Mouse (Mus musculus) embryo, embryonic 9.5 days (tissue): ENCODE measurements around the gene Ppp1ca.
A peak's percentile ranks its signal among the peaks of the same experiment; 100 is the strongest.

Experiments
- DNase-seq: peaks from one replicate; pipeline ENCODE4 v3.0.0-alpha.2; 2017; ENCODE audit errors: extremely low spot score

Ppp1ca gene

DNA sequence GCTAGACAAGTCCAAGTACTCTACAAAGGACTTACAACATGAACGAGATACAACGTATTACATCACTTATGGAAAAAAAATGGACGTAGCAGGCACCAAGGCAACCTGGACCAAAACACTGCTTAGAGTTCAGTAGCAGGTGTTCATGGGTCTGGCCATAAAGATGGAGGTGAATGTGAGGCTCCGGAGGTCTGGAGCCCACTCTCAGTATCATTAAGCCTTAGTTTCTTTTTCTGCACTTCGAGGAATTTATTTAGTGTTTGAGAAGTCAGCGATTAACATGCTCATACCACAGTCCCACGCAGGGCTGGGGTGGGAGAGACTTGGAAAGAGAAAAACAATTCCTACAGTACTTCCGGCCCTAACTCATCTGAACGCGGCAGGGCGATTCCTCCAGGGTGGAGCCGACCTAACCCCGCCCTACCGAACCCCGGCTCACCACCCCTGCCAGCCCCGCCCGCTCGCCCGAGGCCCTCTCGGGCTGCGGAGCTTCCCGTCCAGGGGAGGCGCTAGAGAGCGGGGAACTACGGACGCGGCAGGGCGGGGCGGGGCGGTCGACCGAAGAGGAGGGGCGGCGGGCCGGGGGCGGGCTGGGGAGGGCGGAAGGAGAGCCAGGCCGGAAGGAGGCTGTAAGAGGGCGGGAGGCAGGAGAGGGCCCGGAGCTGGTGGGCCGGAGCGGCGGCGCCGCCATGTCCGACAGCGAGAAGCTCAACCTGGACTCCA lies at the start of gene Ppp1ca:
TSS of gene Ppp1ca (plus strand) at position 538 of the 723 bp plus-strand sequence.
- peak; percentile 98 for DNase-seq

DNA sequence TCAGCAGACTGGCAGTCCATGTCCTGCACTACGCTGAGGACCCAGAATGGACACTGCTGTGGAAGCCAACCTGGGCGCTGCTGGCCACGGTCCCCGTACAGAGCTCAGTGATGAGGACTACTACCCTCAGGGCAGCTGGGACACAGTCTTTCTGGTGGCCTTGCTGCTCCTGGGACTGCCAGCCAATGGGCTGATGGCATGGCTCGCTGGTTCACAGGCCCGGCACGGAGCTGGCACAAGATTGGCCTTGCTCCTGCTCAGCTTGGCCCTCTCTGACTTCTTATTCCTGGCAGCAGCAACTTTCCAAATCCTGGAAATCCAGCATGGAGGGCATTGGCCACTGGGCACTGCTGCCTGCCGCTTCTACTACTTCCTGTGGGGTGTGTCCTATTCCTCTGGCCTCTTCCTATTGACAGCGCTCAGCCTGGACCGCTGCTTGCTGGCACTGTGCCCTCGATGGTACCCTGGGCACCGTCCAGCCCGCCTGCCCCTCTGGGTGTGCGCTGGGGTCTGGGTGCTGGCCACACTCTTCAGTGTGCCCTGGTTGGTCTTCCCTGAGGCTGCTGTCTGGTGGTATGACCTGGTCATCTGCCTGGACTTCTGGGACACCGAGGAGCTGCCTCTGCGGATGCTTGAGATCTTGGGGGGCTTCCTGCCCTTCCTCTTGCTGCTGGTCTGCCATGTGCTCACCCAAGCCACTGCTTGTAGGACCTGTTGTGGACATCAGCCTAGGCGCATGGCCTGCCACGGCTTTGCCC lies 49.3 kb upstream of the Ppp1ca start:
- DNase-seq = no peak

DNA sequence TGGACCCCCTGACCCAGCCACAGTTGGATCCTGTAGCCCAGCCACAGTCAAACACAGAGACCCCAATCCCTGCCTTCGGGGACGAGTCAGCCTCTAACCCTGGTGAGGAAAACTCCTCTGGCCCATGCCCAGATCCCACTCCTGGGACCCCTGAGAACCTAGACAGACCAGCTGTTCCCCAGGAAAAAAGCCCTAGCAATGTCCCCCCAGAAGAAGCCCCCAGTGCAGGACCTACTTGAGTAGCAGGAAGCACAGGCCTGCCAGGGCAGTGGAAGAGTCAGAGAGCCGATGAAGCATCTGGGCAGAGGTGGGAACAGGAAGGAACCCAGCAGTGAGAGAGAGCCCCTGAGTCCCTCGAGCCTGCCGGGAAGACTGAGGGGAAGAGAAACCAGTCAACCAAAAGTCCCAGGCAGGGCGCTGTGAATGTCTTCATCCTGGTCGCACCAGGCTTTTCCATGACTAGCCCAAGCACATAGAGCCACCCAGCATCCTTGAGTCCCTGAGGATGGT lies 48.1 kb upstream of the Ppp1ca start, which contains the start of gene Cabp4:
TSS of gene Cabp4 (minus strand) at position 275 of the 510 bp plus-strand sequence.
- no peak for DNase-seq

DNA sequence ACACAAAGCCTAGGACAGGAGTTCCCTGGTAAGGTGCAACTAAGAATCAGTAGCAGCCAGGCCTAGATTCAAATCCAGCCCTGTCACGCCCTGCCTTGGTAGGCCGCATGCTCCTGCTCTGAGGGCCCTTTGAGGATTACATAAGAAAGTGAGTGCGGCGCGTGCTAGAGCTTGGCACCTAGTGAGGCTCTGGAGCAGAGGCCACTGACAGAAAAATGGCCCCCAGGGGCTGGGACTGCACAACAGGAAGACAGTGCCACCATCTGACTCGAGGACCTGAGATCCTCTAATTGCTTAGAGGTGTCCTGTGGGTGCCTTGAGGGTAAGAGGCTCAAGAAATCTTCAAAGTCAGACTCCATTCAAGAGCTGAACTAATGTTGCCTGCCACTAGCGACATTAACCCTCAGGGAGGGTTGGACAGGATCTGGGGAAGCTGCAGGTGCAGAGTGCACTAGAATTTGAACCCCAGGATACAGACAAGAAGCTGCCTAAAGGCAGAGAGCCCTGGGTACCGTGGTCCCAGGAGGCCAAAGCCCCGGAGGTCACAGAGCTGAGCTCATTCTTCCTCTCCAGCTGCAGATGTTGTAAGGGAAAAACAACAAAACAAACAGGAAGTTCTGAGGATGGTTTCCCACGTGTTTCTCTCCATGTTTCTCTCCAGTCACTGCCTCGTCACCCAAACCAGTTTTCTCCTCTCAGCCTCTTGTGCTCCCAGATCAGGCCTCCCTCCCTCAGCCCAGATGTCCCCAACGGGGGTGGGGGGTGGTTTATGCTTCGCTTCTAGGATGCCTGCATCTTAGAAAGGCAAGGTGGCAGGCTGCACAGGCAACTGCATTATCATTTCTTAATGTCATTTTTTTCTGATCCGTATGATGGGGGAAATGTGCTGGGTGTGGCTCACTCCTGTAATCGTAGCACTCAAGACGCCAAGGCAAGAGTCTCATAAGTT lies 47.0 kb upstream of the Ppp1ca start:
- no peak for DNase-seq

DNA sequence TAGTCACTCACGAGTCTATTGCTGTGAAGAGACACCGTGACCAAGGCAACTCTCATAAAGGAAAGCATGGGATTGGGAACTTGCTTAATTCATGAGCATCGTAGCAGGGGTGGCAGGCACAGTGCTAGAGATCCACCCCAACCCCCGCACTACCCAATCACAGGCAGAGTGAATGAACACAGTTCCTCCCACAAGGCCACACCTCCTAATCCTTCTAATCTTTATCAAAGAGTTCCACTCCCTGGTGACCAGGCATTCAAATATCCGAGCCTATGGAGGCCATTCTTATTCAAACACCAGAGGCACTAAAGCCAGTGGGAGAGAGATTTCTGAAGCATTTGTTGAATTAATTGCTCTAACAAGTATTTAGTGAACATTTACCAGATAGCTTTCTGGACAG lies 45.9 kb upstream of the Ppp1ca start:
- DNase-seq = no peak

DNA sequence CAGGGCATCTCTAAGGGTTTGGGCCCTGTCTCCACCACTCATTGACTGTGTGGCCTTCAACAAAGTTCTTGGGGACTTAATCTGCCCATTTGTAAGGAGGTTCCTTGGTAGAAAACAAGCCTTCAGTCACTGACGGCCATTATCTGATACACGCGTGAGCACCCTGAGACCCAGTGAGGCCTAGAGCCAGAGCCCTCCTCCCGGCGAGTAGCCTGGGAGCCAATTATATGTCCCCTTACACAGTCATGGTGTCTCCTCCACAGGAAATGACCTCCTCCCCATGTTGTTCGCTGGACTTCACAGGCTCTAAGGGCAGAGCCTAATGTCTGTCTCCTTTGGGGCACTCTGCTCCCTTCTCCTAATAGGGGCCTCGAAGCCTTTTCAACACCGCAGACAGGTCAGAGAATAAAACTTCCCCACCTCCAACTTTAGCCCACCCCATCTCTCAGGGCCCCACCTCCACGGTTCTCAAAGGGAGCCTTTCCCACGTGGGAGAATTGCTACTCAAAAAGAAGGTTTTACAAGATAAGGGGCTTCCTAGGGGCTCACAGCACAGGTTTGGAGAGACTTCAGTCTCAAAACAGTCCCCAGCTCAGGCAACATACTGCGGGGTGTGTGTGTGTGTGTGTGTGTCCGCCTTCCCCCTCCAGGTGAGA lies 45.4 kb upstream of the Ppp1ca start:
- no peak for DNase-seq

DNA sequence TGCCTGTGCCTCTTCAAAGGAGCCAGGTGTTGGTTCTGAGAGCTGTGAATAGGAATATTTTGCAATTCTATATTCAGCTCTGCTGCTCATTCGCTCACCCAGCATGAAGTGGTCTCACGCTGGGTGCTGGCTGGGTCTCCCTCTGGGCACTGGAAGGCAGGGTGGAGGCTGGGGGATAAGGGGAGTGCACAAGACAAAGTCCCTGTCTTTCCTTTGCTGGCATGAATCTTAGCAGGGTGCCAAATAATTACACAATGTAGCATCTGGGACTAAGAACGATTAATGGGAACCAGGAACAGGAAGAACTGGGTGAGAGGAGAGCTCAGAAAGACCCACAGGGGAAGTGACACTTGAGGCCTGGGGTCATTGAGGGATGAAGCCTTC lies 44.9 kb upstream of the Ppp1ca start:
- DNase-seq = no peak

DNA sequence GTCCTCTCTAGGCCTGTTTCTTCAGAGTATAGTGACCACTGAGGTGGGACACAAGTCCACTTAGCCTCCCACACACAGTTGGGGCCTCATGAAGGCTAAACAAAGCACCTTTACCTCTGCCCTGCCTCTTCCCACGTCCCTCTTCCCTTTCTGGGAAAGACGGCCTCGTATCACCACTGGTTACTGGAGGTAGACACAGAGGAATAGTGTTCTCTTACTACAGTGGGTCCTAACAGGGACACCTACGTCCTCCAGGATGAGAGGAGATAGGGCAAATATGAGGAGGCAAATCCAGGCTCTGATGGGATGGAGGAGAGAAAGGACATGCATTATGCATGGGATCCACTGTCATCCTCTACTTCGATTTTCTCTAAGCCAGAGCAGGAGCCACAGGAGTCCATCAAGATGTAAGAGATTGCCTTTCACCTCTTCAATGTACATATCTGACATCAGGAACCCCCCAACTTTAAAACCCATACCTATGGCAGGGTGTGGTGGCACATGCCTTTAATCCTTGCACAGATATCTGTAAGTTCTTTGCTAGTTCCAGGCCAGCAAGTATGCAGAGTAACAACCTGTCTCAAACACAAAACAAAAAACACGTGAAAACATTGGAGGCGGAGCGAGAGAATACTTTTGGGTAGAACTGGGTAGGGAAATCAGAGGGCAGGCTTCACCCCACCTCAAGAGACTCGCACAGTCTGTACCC lies 43.9 kb upstream of the Ppp1ca start:
- no peak for DNase-seq

DNA sequence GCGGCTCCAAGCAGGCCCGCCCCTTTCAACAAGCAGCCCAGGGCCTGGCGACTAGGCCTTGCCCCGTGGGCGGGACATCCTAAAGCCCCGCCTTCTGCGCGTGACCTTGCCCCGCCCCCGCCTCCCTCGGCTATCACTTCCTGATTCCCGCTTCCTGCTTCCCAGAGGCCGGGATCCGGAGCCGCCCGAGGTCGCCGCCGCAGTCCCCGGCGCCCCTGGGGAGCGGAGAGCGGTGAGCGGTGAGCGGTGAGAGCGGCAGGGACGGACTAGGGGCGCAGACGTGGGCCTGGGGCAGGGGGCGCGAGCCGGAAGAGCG lies 43.4 kb upstream of the Ppp1ca start, which contains the start of gene Coro1b:
TSS of gene Coro1b (plus strand) at position 129 of the 316 bp plus-strand sequence.
- peak; percentile 98 for DNase-seq

DNA sequence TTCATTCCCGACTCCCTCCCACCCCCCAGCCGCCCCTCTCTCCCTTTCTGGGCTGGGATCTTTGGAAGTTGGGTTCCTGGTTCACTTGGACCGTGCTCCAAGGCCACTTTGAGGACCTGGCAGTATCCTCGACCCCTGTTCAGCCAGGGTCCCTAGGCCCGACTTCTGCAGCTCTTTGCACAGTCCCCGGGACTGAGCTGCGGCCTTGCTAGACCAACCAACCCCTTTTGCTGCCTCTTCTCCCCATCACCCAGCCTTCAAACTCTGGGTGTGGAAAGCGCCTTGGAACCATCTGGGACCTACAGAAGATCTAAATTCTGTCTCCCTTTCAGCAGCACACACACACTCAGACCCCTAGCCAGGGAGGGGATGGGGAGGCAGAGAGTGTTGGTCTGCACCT lies 43.0 kb upstream of the Ppp1ca start:
- DNase-seq = no peak

DNA sequence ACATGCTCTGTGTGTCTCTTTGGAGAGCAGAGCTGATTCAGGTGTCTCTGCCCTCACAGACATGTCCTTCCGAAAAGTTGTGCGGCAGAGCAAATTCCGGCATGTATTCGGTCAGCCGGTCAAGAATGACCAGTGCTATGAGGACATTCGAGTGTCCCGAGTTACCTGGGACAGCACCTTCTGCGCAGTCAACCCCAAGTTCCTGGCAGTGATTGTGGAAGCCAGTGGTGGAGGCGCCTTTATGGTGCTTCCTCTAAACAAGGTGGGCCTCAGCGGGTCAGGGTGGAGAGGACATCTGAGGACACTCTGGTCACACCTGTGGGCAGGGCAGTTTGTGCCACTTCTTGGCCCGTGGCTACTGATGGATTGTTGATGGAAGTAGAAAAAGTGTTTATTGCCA lies 42.6 kb upstream of the Ppp1ca start:
- DNase-seq = no peak

DNA sequence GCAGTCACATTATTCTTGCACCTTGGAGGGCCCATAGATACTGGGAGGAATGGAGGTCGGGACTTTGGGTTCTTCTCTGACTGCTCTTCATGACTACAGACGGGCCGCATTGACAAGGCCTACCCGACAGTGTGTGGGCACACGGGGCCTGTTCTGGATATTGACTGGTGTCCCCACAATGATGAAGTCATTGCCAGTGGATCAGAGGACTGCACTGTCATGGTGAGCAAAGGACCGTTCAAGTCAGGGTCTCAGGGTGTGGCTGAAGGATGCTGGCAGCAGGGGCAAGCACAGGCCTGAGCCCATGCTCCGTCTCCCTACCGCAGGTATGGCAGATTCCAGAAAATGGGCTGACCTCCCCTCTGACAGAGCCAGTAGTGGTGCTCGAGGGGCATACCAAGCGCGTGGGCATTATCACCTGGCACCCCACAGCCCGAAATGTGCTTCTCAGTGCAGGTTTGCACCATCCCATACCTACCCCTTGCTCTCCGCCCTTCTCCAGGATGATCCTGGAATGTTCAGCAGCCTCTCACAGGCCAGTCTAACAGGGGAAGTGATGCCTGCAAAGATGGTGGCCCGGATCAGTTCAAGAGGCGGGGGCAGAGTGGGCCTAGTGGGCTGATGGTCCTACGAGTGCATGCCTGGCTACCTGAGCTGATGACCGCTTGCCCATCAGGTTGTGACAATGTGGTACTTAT lies 42.0 kb upstream of the Ppp1ca start:
- no peak for DNase-seq

DNA sequence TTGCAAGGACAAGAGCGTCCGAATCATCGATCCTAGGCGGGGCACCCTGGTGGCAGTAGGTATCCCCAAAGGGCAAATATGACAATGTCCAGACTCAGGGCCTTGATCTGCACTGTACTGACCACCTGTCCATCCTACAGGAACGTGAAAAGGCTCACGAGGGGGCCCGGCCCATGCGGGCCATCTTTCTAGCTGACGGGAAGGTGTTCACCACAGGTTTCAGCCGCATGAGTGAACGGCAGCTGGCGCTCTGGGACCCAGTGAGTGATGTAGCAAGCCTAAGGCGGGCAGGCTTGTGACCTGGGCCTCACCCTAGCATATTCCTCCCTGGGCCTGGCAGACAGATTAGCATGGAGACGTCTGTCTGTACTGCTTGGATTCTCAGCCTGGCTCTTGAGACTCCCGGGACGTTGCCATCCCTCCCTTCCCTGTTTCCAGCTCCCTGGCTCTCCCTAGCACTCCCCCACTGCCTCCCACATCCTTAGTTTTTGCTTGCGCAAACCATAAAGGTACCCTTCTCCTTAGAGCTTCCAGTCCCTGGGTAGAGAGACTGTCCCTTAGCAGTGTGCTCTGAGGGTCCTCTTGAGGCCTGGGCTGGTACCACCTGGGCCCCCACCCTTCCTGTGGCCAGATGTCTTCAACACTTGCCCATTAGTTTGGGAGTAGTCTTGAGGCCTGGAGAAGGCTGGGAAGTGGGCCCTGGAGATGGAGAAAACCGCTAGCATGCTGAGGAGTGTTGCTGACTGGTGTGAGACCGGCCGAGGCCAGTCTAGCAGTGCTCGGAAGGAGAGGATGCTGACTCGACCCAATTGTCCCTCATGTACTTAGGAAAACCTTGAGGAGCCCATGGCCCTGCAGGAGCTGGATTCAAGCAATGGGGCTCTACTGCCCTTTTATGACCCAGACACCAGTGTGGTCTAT lies 41.0 kb upstream of the Ppp1ca start:
- DNase-seq = no peak

DNA sequence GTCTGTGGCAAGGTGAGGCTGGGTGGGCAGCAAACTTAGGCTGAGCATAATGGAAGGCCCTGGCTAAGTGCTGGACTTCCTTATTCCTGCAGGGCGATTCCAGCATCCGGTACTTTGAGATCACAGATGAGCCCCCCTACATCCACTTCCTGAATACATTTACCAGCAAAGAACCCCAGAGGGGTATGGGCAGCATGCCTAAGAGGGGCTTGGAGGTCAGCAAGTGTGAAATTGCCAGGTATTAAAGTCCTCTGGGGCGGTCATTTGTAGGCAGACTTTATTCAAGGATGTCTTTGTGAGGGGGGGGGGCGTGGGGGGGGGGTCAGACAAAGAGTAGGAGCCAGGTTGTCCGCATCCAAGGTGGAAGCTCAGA lies 40.4 kb upstream of the Ppp1ca start:
- DNase-seq = no peak

DNA sequence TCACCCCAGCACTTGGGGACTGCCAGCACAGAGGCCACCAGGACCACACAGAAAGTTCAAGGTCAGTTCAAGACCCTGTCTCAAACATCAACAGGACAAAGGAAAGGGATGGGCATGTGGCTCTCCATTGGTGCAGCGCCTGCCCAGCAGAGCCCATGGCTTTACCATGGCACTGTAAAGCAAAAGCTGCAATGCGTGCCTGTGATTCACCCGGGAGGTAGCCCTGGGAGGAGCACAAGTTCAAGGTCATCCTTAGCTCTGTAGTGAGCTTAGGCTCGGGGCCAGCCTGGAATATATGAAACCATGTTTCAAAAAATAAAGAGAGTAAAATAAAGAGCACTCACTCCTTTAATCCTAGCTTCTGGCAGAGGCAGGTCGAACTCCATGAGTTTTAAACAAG lies 40.0 kb upstream of the Ppp1ca start:
- DNase-seq = no peak

DNA sequence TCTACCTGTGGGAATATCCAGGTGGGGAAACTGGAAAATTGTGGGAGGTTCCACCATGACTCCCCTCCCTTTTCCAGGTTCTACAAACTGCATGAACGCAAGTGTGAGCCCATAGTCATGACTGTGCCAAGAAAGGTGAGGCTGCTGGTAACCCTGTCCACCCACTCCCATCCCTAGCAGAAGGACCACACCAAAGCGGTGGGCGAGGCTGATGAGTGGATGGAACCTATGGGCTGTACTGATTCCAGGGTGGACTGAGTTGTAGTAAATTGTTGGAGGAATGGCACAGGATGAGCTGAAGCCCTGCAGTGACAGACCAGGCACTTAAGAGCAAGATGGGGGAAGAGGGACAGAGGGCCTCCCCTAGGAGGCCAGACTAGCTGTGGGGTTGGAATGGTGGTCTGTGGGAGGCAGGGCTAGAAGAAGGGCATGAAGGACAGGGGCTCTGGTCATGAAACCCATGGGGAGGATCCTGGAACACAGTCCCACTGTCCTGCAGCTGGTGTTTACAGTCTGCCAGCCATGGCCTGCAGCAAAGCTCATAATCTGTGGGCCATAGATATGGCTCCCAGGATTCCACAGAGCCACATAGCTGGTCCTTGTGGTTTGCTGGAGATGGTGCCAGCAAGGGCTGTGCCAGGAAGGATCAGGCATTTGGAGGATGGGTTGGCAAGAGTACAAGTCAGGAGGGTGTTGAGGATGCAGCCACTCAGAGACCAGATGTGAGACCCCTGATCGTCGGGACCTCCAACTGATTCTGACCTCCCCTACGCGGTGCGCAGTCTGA lies 39.2 kb upstream of the Ppp1ca start:
- DNase-seq = no peak

DNA sequence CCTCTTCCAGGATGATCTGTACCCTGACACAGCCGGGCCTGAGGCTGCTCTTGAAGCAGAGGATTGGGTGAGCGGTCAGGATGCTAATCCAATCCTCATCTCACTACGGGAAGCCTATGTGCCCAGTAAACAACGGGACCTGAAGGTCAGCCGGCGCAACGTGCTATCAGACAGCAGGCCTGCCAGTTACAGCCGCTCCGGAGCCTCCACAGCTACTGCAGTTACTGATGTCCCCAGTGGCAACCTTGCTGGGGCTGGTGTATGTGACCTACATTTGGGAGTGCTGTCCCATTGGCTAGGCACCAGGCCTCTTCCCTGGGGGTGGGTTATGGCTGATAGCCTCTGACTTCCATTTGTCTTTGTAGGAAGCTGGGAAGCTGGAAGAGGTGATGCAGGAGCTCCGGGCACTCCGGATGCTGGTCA lies 38.6 kb upstream of the Ppp1ca start, which contains the start of gene Ptprcap:
TSS of gene Ptprcap (plus strand) at position 373 of the 423 bp plus-strand sequence.
- DNase-seq = no peak
